Mouse (Mus musculus) brain, embryonic 14.5 days (tissue): ENCODE measurements around the gene Zscan5b. TPM values are rescaled to one million over a fixed set of nuclear protein-coding genes. Genes with fewer than 3 reads are reported as not detected.
"Not testable (repeated sequence)": the region's sequence is repeated elsewhere in the genome, so short reads cannot be mapped to it uniquely, and the experiment has no call there.

Experiments used
- DNase-seq: peaks from one replicate; pipeline ENCODE4 v3.0.0-alpha.2; 2011; ENCODE audit warnings: low read depth
- CTCF ChIP-seq: fragments of 200-500 bp; IDR thresholded peaks from 2 replicates; pipeline ENCODE4 v1.5.1; 2012; ENCODE audit warnings: inconsistent platforms, mild to moderate bottlenecking, moderate library complexity, borderline replicate concordance; ENCODE audit not compliant: insufficient read depth, insufficient read length; ENCODE audit errors: extremely low read depth
- POLR2A ChIP-seq: fragments of 200-500 bp; IDR thresholded peaks from 2 replicates; pipeline ENCODE4 v1.6.1; 2012; ENCODE audit warnings: mild to moderate bottlenecking, inconsistent platforms, borderline replicate concordance; ENCODE audit not compliant: poor library complexity, insufficient read depth, insufficient read length, severe bottlenecking; ENCODE audit errors: extremely low read depth
- polyA plus RNA-seq: library from polyadenylated mRNA; depleted of rRNA; stranded (reverse); fragments of >200 nt; gene quantifications from 2 replicates; pipeline ENCODE4 v1.2.3, GENCODE M21; 2012

Zscan5b gene
- polyA plus RNA-seq, 1 experiment, result not detected

GRCm38 (mm10) chr7:6195777-6196176 lies 26.3 kb upstream of the Zscan5b start:
- no peak for DNase-seq
- TF ChIP-seq POLR2A (no peak), CTCF (0 out of 2 replicates have a peak, but pooled peaks have one; percentile 8)

- no peak for TF ChIP-seq CTCF
- no peak for TF ChIP-seq POLR2A
- DNase-seq, result no peak
Observed at GRCm38 (mm10) chr7:6196790-6197189, 25.3 kb upstream of the Zscan5b start, which contains the start of gene Galp. TSS of gene Galp (plus strand) at chr7:6197090.

GRCm38 (mm10) chr7:6204200-6204599 lies 17.9 kb upstream of the Zscan5b start:
- no peak for DNase-seq
- TF ChIP-seq POLR2A, result no peak
- no peak for TF ChIP-seq CTCF

- no peak for TF ChIP-seq POLR2A
- TF ChIP-seq CTCF, result peak; percentile 27; the same call in 1 of the 2 replicates
Observed at GRCm38 (mm10) chr7:6213144-6213543, 8.9 kb upstream of the Zscan5b start.

GRCm38 (mm10) chr7:6214691-6215090 lies 7.4 kb upstream of the Zscan5b start:
- not testable (repeated sequence) for DNase-seq

More at GRCm38 (mm10) chr7:6213144-6213543, 8.9 kb upstream of the Zscan5b start:
- DNase-seq, result no peak

GRCm38 (mm10) chr7:6220147-6220546 lies 1.9 kb upstream of the Zscan5b start:
- TF ChIP-seq CTCF, result no peak
- no peak for TF ChIP-seq POLR2A
- no peak for DNase-seq

GRCm38 (mm10) chr7:6228491-6228890 lies 6.4 kb downstream of the Zscan5b start:
- peak; percentile 0 for DNase-seq

GRCm38 (mm10) chr7:6239787-6240186 lies 17.7 kb downstream of the Zscan5b start:
- no peak for DNase-seq
- no peak for TF ChIP-seq CTCF
- no peak for TF ChIP-seq POLR2A

GRCm38 (mm10) chr7:6240841-6241425 lies 18.9 kb downstream of the Zscan5b start:
- peak; percentile 20 for DNase-seq
- TF ChIP-seq CTCF, result peak; percentile 62; the same call in 1 of the 2 replicates

GRCm38 (mm10) chr7:6244361-6245292 lies 22.5 kb downstream of the Zscan5b start:
- DNase-seq, result no peak
- TF ChIP-seq CTCF (no peak), POLR2A (no peak)

GRCm38 (mm10) chr7:6252410-6252809 lies 30.3 kb downstream of the Zscan5b start, which contains the start of gene Epp13:
TSS of gene Epp13 (plus strand) at chr7:6252710.
- no peak for DNase-seq
- TF ChIP-seq CTCF (no peak), POLR2A (no peak)

- TF ChIP-seq POLR2A (no peak), CTCF (no peak)
- no peak for DNase-seq
Observed at GRCm38 (mm10) chr7:6254451-6254850, 32.4 kb downstream of the Zscan5b start.
